Mouse (Mus musculus) ES-E14 (cell line): ENCODE data around the gene Ube2n. TPM values are rescaled to one million over a fixed set of nuclear protein-coding genes. Genes with fewer than 3 reads are reported as not detected.

ENCODE experiments used
- DNase-seq: peaks from one replicate; pipeline ENCODE4 v3.0.0-alpha.2; 2013; ENCODE audit warnings: low read depth, low spot score
- H3K27ac ChIP-seq: 2 replicates; pipeline ENCODE4 v1.5.1; 2012; ENCODE audit warnings: low read depth, mild to moderate bottlenecking, low read length, moderate library complexity, mixed read lengths; ENCODE audit not compliant: poor library complexity, insufficient read depth, severe bottlenecking
- H3K36me3 ChIP-seq: 2 replicates; pipeline ENCODE4 v1.6.1; 2012; ENCODE audit warnings: mild to moderate bottlenecking, low read length, moderate library complexity, mixed read lengths; ENCODE audit not compliant: control insufficient read depth, poor library complexity, insufficient read depth, severe bottlenecking
- H3K4me1 ChIP-seq, 2 experiments: fragments of 150-350 bp in 1 of 2; sonication (generic) in 1 of 2; 2 replicates each; pipeline ENCODE4 v1.6.1; 2012; ENCODE audit warnings: low read length in 2 of 2, mild to moderate bottlenecking in 1 of 2, mixed read lengths in 1 of 2; ENCODE audit not compliant: control insufficient read depth in 2 of 2, insufficient read depth in 2 of 2, poor library complexity in 1 of 2
- H3K4me3 ChIP-seq, 2 experiments: fragments of 150-350 bp in 1 of 2; sonication (generic) in 1 of 2; 2 replicates each; pipeline ENCODE4 v1.5.1; 2012; ENCODE audit warnings: low read length in 2 of 2, low read depth in 1 of 2, mild to moderate bottlenecking in 1 of 2, mixed read lengths in 1 of 2; ENCODE audit not compliant: insufficient read depth in 1 of 2, poor library complexity in 1 of 2, severe bottlenecking in 1 of 2
- H3K9ac ChIP-seq: 2 replicates; pipeline ENCODE4 v1.6.1; 2012; ENCODE audit warnings: low read depth, mild to moderate bottlenecking, low read length, mixed read lengths; ENCODE audit not compliant: poor library complexity, insufficient read depth, severe bottlenecking
- H3K9me3 ChIP-seq: fragments of 150-350 bp; sonication (generic); 2 replicates; pipeline ENCODE4 v1.6.1; 2012; ENCODE audit warnings: low read depth, mild to moderate bottlenecking, low read length; ENCODE audit not compliant: control insufficient read depth, insufficient read depth
- CHD2 ChIP-seq: IDR thresholded peaks from 2 replicates; pipeline ENCODE4 v1.6.1; 2014; ENCODE audit warnings: mild to moderate bottlenecking, low read depth, low read length, inconsistent platforms
- HCFC1 ChIP-seq: IDR thresholded peaks from 2 replicates; pipeline ENCODE4 v1.6.1; 2012; ENCODE audit warnings: low read length, inconsistent platforms, borderline replicate concordance; ENCODE audit not compliant: insufficient read depth
- MAFK ChIP-seq: IDR thresholded peaks from 2 replicates; pipeline ENCODE4 v1.6.1; 2014; ENCODE audit warnings: mild to moderate bottlenecking, low read depth, low read length, inconsistent platforms; ENCODE audit not compliant: insufficient read depth
- ZC3H11A ChIP-seq: IDR thresholded peaks from 2 replicates; pipeline ENCODE4 v1.6.1; 2012; ENCODE audit warnings: low read depth, mild to moderate bottlenecking, inconsistent platforms, low read length, borderline replicate concordance
- ZNF384 ChIP-seq: IDR thresholded peaks from 2 replicates; pipeline ENCODE4 v1.6.1; 2012; ENCODE audit warnings: low read depth, low read length, inconsistent platforms
- in situ Hi-C, 2 experiments: fragments of 600-800 bp; cut with MboI; formaldehyde crosslinking; loops; one replicate each; pipeline ENCODE4 v1.15.1; 2025; ENCODE audit warnings: low sequenced_read_pairs in 2 of 2, inconsistent platforms in 1 of 2; ENCODE audit not compliant: unreplicated experiment in 2 of 2
- total RNA-seq: library from RNA; depleted of rRNA; stranded (reverse); fragments of 300-350 nt; gene quantifications from 2 replicates; pipeline ENCODE4 v1.2.3, GENCODE M21; 2012

The Ube2n gene
- total RNA-seq, 1 experiment, result 102 TPM

GRCm38 (mm10) chr10:95539841-95540240 lies 24.9 kb downstream of the Ube2n start:
- in situ Hi-C loops, result loop anchor here (25.0 kb wide), 2 partner anchors 497 to 547 kb away; no protein-coding TSS in a partner anchor
- Histone ChIP-seq H3K9me3 (no peaks in the 10 kb centered on the region), H3K4me1 (no peaks in the 10 kb centered on the region), H3K9ac (no peak overlapping the region), H3K36me3 (peaks cover 2% of the 10 kb centered on the region; the same call in 1 of the 2 replicates), H3K27ac (no peak overlapping the region), H3K4me3 (no peak overlapping the region)
- TF ChIP-seq ZNF384 (no peak), MAFK (no peak), CHD2 (no peak), HCFC1 (no peak), ZC3H11A (no peak)
- no peak for DNase-seq

- in situ Hi-C loops, result loop anchor here (25.0 kb wide), 2 partner anchors 494 to 544 kb away; no protein-coding TSS in a partner anchor
- Histone ChIP-seq H3K36me3 (peaks cover 3% of the 10 kb centered on the region; the same call in 1 of the 2 replicates), H3K4me1 (0 out of 4 replicates have a peak, but pooled peaks cover 0 to 2% of the 10 kb centered on the region in 2 experiments), H3K9ac (no peak overlapping the region), H3K9me3 (no peaks in the 10 kb centered on the region), H3K4me3 (no peak overlapping the region), H3K27ac (no peak overlapping the region)
- no peak for DNase-seq
- TF ChIP-seq ZNF384, result no peak
- TF ChIP-seq HCFC1, result no peak
- no peak for TF ChIP-seq CHD2
- TF ChIP-seq ZC3H11A, result no peak
- no peak for TF ChIP-seq MAFK
Measured at GRCm38 (mm10) chr10:95542916-95543315, 28.0 kb downstream of the Ube2n start.

GRCm38 (mm10) chr10:95543377-95543776 lies 28.4 kb downstream of the Ube2n start:
- H3K36me3 ChIP-seq, result peaks cover 3% of the 10 kb centered on the region; the same call in 1 of the 2 replicates
- in situ Hi-C loops, result loop anchor here (25.0 kb wide), 2 partner anchors 494 to 544 kb away; no protein-coding TSS in a partner anchor

DNA sequence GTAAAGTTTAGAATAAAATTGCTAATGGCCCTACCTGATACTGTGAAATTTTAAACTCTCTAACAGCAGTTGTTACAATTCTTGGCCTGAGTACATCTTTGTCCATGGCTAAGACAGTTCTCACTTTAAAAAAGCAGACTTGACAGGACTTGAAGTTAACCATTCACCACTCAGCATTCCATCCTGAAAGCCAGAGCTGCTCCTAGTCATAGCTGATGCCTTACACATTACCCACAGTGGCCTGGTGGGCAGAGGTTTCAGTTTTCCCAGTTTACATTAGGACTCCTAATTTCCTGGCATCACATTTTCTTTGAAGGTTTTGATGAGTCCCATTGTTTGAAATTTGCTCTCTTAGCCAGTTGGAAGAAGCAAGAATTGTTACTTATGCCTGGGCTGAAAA lies 29.1 kb downstream of the Ube2n start:
- TF ChIP-seq ZC3H11A (no peak), CHD2 (no peak), ZNF384 (no peak), MAFK (no peak), HCFC1 (no peak)
- Histone ChIP-seq H3K9ac (no peak overlapping the region), H3K9me3 (no peaks in the 10 kb centered on the region), H3K4me1 (0 out of 4 replicates have a peak, but pooled peaks cover 0 to 2% of the 10 kb centered on the region in 2 experiments), H3K27ac (no peak overlapping the region), H3K36me3 (peaks cover 6% of the 10 kb centered on the region), H3K4me3 (no peak overlapping the region)
- in situ Hi-C loops, result loop anchor here (25.0 kb wide), 2 partner anchors 493 to 543 kb away; no protein-coding TSS in a partner anchor
- DNase-seq, result no peak

More at GRCm38 (mm10) chr10:95543377-95543776, 28.4 kb downstream of the Ube2n start:
- H3K4me3 ChIP-seq, result no peak overlapping the region
- no peak overlapping the region for H3K27ac ChIP-seq
- no peaks in the 10 kb centered on the region for H3K9me3 ChIP-seq
- TF ChIP-seq MAFK, result no peak
- no peak for TF ChIP-seq ZC3H11A
- TF ChIP-seq ZNF384, result no peak
- no peak for TF ChIP-seq CHD2
- no peak for TF ChIP-seq HCFC1
- 0 out of 4 replicates have a peak, but pooled peaks cover 0 to 2% of the 10 kb centered on the region in 2 experiments for H3K4me1 ChIP-seq
- no peak for DNase-seq
- no peak overlapping the region for H3K9ac ChIP-seq

DNA sequence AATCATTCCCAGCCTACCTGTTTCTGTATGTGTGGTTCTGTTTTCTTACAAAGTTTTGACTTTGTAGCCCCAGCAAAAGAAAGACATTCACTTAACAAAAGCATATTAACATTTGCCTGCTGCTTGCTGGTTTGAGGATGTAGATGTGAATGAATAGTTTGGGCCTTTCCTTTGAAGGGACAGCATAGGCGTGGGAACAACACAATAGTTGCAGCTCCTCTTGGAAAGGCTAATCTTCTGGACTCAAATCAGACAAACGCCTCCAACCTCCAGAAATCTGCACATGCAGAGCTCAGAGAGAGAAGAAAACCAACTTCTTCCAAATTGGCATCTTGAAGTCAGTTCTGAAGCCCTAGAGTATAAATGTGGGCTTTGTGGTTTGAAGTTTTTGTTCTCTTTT lies 29.7 kb downstream of the Ube2n start:
- no peak for DNase-seq
- Histone ChIP-seq H3K36me3 (peaks cover 9% of the 10 kb centered on the region), H3K9me3 (no peaks in the 10 kb centered on the region), H3K27ac (no peak overlapping the region), H3K9ac (no peak overlapping the region), H3K4me3 (no peak overlapping the region), H3K4me1 (0 out of 4 replicates have a peak, but pooled peaks cover 0 to 2% of the 10 kb centered on the region in 2 experiments)
- TF ChIP-seq MAFK (no peak), ZNF384 (no peak), CHD2 (no peak), HCFC1 (no peak), ZC3H11A (no peak)
- in situ Hi-C loops, result loop anchor here (25.0 kb wide), 2 partner anchors 493 to 543 kb away; no protein-coding TSS in a partner anchor
